Mouse (Mus musculus) neural tube, embryonic 14.5 days (tissue): ENCODE results near the gene Nrp2. TPM values are rescaled to one million over a fixed set of nuclear protein-coding genes. Genes with fewer than 3 reads are reported as not detected.

Source experiments
- ATAC-seq: fragments of 200-750 bp; cut with Nextera tagmentation; 2 replicates; pipeline ENCODE4 v1.8.0; 2017; ENCODE audit warnings: low read depth, mild to moderate bottlenecking, moderate TSS enrichment, moderate library complexity
- H3K27ac ChIP-seq: fragments of 300-500 bp; sonication (generic); 2 replicates; pipeline ENCODE4 v1.5.1; 2014; ENCODE audit warnings: low read depth, mild to moderate bottlenecking, control low read depth, low read length, moderate library complexity, mixed read lengths
- H3K27me3 ChIP-seq: fragments of 300-500 bp; sonication (generic); 2 replicates; pipeline ENCODE4 v1.6.1; 2014; ENCODE audit warnings: low read length; ENCODE audit not compliant: control insufficient read depth, insufficient read depth
- H3K36me3 ChIP-seq: fragments of 300-500 bp; sonication (generic); 2 replicates; pipeline ENCODE4 v1.6.1; 2014; ENCODE audit warnings: low read length, mixed read lengths; ENCODE audit not compliant: control insufficient read depth, insufficient read depth
- H3K4me1 ChIP-seq: fragments of 300-500 bp; sonication (generic); 2 replicates; pipeline ENCODE4 v1.6.1; 2014; ENCODE audit warnings: low read length; ENCODE audit not compliant: control insufficient read depth, insufficient read depth
- H3K4me2 ChIP-seq: fragments of 300-500 bp; sonication (generic); 2 replicates; pipeline ENCODE4 v1.6.1; 2014; ENCODE audit warnings: mild to moderate bottlenecking, low read depth, low read length, control low read depth
- H3K4me3 ChIP-seq: fragments of 300-500 bp; sonication (generic); 2 replicates; pipeline ENCODE4 v1.5.1; 2014; ENCODE audit warnings: low read depth, low read length, control low read depth, mixed read lengths
- H3K9ac ChIP-seq: fragments of 300-500 bp; sonication (generic); replicated peaks from 2 replicates; pipeline ENCODE4 v1.6.1; 2014; ENCODE audit warnings: low read depth, mild to moderate bottlenecking, control low read depth, low read length, mixed read lengths
- H3K9me3 ChIP-seq: fragments of 300-500 bp; sonication (generic); 2 replicates; pipeline ENCODE4 v1.6.1; 2016; ENCODE audit warnings: low read length; ENCODE audit not compliant: control insufficient read depth
- WGBS: fragments of 180-500 bp; shearing (Covaris S2); extraction: QIAGEN DNeasy Blood & Tissue Kit; methylation state at CpG from one replicate; pipeline ENCODE4 v1.1.7; 2014; 5-methylcytosine and 5-hydroxymethylcytosine counted together
- polyA plus RNA-seq: library from polyadenylated mRNA; unstranded; fragments of >200 nt; fragmentation: Nextera tagmentation; extraction: Ambion mirVana; gene quantifications from 2 replicates; pipeline ENCODE4 v1.2.1, GENCODE M21; 2014

Gene Nrp2
- polyA plus RNA-seq, 1 experiment from 2014 or later, result 35.8 TPM

GRCm38 (mm10) chr1:62725032-62725678 lies 22.1 kb downstream of the Nrp2 start:
- no peak for ATAC-seq
- 75% methylated on average over 10 of the region's 10 CpGs for WGBS
- H3K27ac ChIP-seq, result peak overlapping the region; percentile 34; the same call in 1 of the 2 replicates

DNA sequence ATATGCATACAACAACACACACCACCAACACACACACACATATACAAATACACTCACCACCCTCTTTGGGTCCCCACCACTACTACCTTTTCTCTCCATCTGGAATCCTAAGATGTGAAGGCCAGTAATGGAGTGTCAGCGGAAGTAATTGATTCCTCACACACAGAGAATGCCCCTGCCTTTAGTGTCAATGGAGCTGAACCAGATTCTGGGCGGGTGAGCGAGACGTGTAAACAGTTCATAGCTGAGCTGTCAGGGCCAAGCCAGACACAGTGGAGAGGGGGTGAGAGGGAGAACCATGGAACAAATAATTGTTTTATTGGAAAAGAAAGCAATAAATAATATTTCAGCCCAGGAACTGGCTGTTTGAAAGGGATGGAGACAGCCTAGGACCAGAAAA lies 24.1 kb downstream of the Nrp2 start:
- Histone ChIP-seq H3K4me3 (no peak overlapping the region), H3K9ac (no peak overlapping the region), H3K4me2 (no peak overlapping the region), H3K4me1 (no peaks in the 10 kb centered on the region), H3K9me3 (no peaks in the 10 kb centered on the region), H3K27ac (no peak overlapping the region), H3K36me3 (no peaks in the 10 kb centered on the region), H3K27me3 (no peaks in the 10 kb centered on the region)
- 20% methylated on average over 4 of the region's 4 CpGs for WGBS
- ATAC-seq, result no peak

More at GRCm38 (mm10) chr1:62725032-62725678, 22.1 kb downstream of the Nrp2 start:
- Histone ChIP-seq H3K36me3 (no peaks in the 10 kb centered on the region), H3K4me3 (no peak overlapping the region), H3K4me2 (no peak overlapping the region), H3K27me3 (no peaks in the 10 kb centered on the region), H3K9ac (no peak overlapping the region), H3K9me3 (no peaks in the 10 kb centered on the region), H3K4me1 (no peaks in the 10 kb centered on the region)

- no peak overlapping the region for H3K9ac ChIP-seq
- no peak for ATAC-seq
- no peak overlapping the region for H3K4me2 ChIP-seq
- no peak overlapping the region for H3K27ac ChIP-seq
- no peaks in the 10 kb centered on the region for H3K27me3 ChIP-seq
- no peaks in the 10 kb centered on the region for H3K36me3 ChIP-seq
- WGBS, result 61% methylated on average over 6 of the region's 6 CpGs
- no peaks in the 10 kb centered on the region for H3K9me3 ChIP-seq
- H3K4me3 ChIP-seq, result no peak overlapping the region
- H3K4me1 ChIP-seq, result no peaks in the 10 kb centered on the region
Observed at GRCm38 (mm10) chr1:62728421-62728820, 25.3 kb downstream of the Nrp2 start.

- H3K9me3 ChIP-seq, result no peaks in the 10 kb centered on the region
- no peak for ATAC-seq
- no peak overlapping the region for H3K4me2 ChIP-seq
- no peaks in the 10 kb centered on the region for H3K27me3 ChIP-seq
- no peak overlapping the region for H3K9ac ChIP-seq
- no peaks in the 10 kb centered on the region for H3K4me1 ChIP-seq
- WGBS, result 66% methylated on average over 9 of the region's 9 CpGs
- no peak overlapping the region for H3K4me3 ChIP-seq
- no peak overlapping the region for H3K27ac ChIP-seq
- no peaks in the 10 kb centered on the region for H3K36me3 ChIP-seq
Observed at GRCm38 (mm10) chr1:62728926-62729325, 25.8 kb downstream of the Nrp2 start.

- Histone ChIP-seq H3K27me3 (no peaks in the 10 kb centered on the region), H3K36me3 (no peaks in the 10 kb centered on the region), H3K27ac (no peak overlapping the region), H3K4me3 (no peak overlapping the region), H3K9me3 (no peaks in the 10 kb centered on the region), H3K9ac (no peak overlapping the region), H3K4me2 (no peak overlapping the region), H3K4me1 (no peaks in the 10 kb centered on the region)
- no peak for ATAC-seq
- WGBS, result 52% methylated on average over 13 of the region's 13 CpGs
Observed at GRCm38 (mm10) chr1:62729345-62730150, 26.5 kb downstream of the Nrp2 start.

GRCm38 (mm10) chr1:62732036-62732435 lies 29.0 kb downstream of the Nrp2 start:
- Histone ChIP-seq H3K4me2 (no peak overlapping the region), H3K4me3 (no peak overlapping the region), H3K27me3 (no peaks in the 10 kb centered on the region), H3K27ac (no peak overlapping the region), H3K36me3 (no peaks in the 10 kb centered on the region), H3K9me3 (no peaks in the 10 kb centered on the region), H3K4me1 (no peaks in the 10 kb centered on the region), H3K9ac (no peak overlapping the region)
- no peak for ATAC-seq
- 82% methylated on average over 6 of the region's 6 CpGs for WGBS

- Histone ChIP-seq H3K9ac (no peak overlapping the region), H3K4me1 (no peaks in the 10 kb centered on the region), H3K4me3 (no peak overlapping the region), H3K4me2 (no peak overlapping the region), H3K27me3 (no peaks in the 10 kb centered on the region), H3K27ac (no peak overlapping the region), H3K36me3 (no peaks in the 10 kb centered on the region), H3K9me3 (no peaks in the 10 kb centered on the region)
- 77% methylated on average over 5 of the region's 5 CpGs for WGBS
- ATAC-seq, result no peak
Observed at GRCm38 (mm10) chr1:62734420-62734931, 31.4 kb downstream of the Nrp2 start.

DNA sequence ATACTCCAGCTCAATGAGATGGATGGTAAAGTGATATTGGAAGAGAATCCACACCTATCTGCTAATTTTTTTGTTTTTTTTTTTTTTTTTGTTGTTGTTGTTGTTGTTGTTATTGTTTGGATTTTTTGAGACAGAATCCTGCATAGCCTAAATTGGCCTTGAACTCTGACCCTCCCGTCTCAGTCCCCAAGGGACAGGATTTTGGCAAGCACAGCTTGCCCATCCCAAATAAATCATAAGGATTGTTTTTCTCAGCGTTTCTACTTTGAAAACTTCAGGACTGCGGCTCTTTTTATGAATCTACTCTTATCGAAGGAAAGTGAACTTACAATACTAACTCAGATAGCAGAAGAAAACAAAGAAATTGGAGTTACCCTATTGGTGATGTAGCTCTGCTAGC lies 31.9 kb downstream of the Nrp2 start:
- no peaks in the 10 kb centered on the region for H3K36me3 ChIP-seq
- H3K4me1 ChIP-seq, result no peaks in the 10 kb centered on the region
- WGBS, result 73% methylated on average over 4 of the region's 4 CpGs
- ATAC-seq, result no peak
- no peak overlapping the region for H3K9ac ChIP-seq
- no peaks in the 10 kb centered on the region for H3K27me3 ChIP-seq
- no peak overlapping the region for H3K4me2 ChIP-seq
- H3K27ac ChIP-seq, result no peak overlapping the region
- H3K4me3 ChIP-seq, result no peak overlapping the region
- H3K9me3 ChIP-seq, result no peaks in the 10 kb centered on the region

GRCm38 (mm10) chr1:62735835-62736234 lies 32.8 kb downstream of the Nrp2 start:
- Histone ChIP-seq H3K4me1 (no peaks in the 10 kb centered on the region), H3K9ac (no peak overlapping the region), H3K27ac (no peak overlapping the region), H3K4me2 (no peak overlapping the region), H3K36me3 (no peaks in the 10 kb centered on the region), H3K4me3 (no peak overlapping the region), H3K27me3 (no peaks in the 10 kb centered on the region), H3K9me3 (no peaks in the 10 kb centered on the region)
- WGBS, result 75% methylated on average over 4 of the region's 4 CpGs
- no peak for ATAC-seq
